Mouse (Mus musculus) lung, embryonic 15.5 days (tissue): ENCODE data around the gene Ebf1. TPM values are rescaled to one million over a fixed set of nuclear protein-coding genes. Genes with fewer than 3 reads are reported as not detected.

ENCODE experiments used
- ATAC-seq: fragments of 200-750 bp; cut with Nextera tagmentation; 2 replicates; pipeline ENCODE4 v1.8.0; 2017; ENCODE audit warnings: moderate number of reproducible peaks, borderline replicate concordance; ENCODE audit not compliant: low FRiP score, low TSS enrichment; ENCODE audit errors: extremely low read depth
- H3K27ac ChIP-seq: fragments of 300-500 bp; sonication (generic); 2 replicates; pipeline ENCODE4 v1.5.1; 2015; ENCODE audit warnings: moderate library complexity, mild to moderate bottlenecking, inconsistent platforms
- H3K27me3 ChIP-seq: fragments of 300-500 bp; sonication (generic); 2 replicates; pipeline ENCODE4 v1.6.1; 2015; ENCODE audit warnings: inconsistent platforms
- H3K36me3 ChIP-seq: fragments of 300-500 bp; sonication (generic); 2 replicates; pipeline ENCODE4 v1.6.1; 2015; ENCODE audit warnings: inconsistent platforms
- H3K4me1 ChIP-seq: fragments of 300-500 bp; sonication (generic); 2 replicates; pipeline ENCODE4 v1.6.1; 2015; ENCODE audit warnings: inconsistent platforms
- H3K4me2 ChIP-seq: fragments of 300-500 bp; sonication (generic); 2 replicates; pipeline ENCODE4 v1.6.1; 2015; ENCODE audit warnings: inconsistent platforms, mild to moderate bottlenecking, moderate library complexity
- H3K4me3 ChIP-seq: fragments of 300-500 bp; sonication (generic); 2 replicates; pipeline ENCODE4 v1.5.1; 2015; ENCODE audit warnings: mild to moderate bottlenecking, inconsistent platforms
- H3K9ac ChIP-seq: fragments of 300-500 bp; sonication (generic); 2 replicates; pipeline ENCODE4 v1.6.1; 2015; ENCODE audit warnings: inconsistent platforms
- H3K9me3 ChIP-seq: fragments of 300-500 bp; sonication (generic); 2 replicates; pipeline ENCODE4 v1.6.1; 2016; ENCODE audit warnings: inconsistent platforms
- WGBS: fragments of 180-500 bp; shearing (Covaris S2); methylation state at CpG from one replicate; pipeline ENCODE4 v1.1.7; 2015; 5-methylcytosine and 5-hydroxymethylcytosine counted together
- polyA plus RNA-seq: library from polyadenylated mRNA; unstranded; fragments of >200 nt; fragmentation: Nextera tagmentation; extraction: Ambion mirVana; gene quantifications from 2 replicates; pipeline ENCODE4 v1.2.1, GENCODE M21; 2015

The Ebf1 gene
- polyA plus RNA-seq, 1 experiment from 2014 or later, result 12.4 TPM

DNA sequence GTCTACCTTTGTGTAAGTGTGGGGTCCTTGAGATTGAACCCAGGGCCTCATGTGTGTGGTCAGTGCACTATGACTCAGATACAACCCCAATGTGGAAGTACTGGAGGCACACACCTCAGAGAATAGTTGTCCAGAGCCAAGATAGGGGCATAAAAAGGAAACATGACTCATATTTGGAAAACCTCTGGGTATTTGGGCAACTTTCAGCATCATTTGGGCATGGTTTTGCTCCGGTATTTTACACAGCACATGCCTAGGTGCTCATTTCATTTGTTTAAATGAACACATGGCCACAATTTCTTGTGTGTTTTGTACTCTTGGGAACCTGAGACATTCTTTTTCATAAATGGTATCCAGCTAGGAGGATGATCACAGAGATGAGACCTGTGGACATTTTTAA lies 161.9 kb downstream of the Ebf1 start:
- H3K9ac ChIP-seq, result no peak overlapping the region
- no peaks in the 10 kb centered on the region for H3K27me3 ChIP-seq
- no peak overlapping the region for H3K4me2 ChIP-seq
- H3K9me3 ChIP-seq, result no peaks in the 10 kb centered on the region
- no peaks in the 10 kb centered on the region for H3K4me1 ChIP-seq
- H3K4me3 ChIP-seq, result no peak overlapping the region
- H3K27ac ChIP-seq, result no peak overlapping the region
- whole genome bisulfite sequencing, result 87% methylated on average over 1 of the region's 1 CpGs
- no peak for ATAC-seq
- no peaks in the 10 kb centered on the region for H3K36me3 ChIP-seq

DNA sequence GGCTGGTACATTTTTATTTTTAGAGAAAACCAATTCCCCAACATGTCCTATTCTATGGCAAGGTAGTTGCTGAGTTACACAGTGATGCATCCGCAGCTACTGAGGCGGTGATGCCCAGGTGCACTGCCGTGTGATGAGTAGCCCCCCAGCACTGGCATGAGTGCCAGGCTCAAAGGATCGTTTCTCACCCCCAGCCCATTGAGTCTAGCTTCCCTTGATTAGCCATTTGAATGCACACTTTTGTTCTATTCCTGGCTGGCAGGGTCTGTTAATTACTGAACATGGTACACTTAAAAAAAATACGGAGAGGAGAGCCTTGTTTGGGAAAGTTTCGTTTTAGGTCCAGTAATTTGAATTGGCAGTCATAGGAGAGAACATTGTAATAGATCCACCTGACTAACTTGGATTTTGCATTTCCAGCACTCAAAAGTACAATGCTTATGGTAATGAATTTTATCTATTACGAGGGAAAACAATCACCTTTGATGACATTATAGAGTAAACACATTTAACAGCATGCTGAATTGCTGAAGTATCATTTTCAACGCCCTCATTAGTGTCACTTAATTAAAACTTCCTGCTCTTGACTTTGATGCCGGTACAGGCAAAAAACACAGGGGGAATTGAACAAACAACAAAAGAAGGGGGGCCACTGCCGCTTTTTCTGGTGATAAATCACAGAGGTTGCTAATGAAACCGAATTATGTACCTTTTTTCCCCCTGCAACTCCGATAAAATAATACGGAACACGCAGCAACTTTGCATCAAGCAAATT lies 167.3 kb downstream of the Ebf1 start:
- H3K36me3 ChIP-seq, result no peaks in the 10 kb centered on the region
- no peaks in the 10 kb centered on the region for H3K9me3 ChIP-seq
- no peak overlapping the region for H3K27ac ChIP-seq
- WGBS, result 65% methylated on average over 14 of the region's 14 CpGs
- H3K9ac ChIP-seq, result no peak overlapping the region
- H3K27me3 ChIP-seq, result no peaks in the 10 kb centered on the region
- H3K4me3 ChIP-seq, result no peak overlapping the region
- no peak overlapping the region for H3K4me2 ChIP-seq
- H3K4me1 ChIP-seq, result no peaks in the 10 kb centered on the region
- no peak for ATAC-seq

DNA sequence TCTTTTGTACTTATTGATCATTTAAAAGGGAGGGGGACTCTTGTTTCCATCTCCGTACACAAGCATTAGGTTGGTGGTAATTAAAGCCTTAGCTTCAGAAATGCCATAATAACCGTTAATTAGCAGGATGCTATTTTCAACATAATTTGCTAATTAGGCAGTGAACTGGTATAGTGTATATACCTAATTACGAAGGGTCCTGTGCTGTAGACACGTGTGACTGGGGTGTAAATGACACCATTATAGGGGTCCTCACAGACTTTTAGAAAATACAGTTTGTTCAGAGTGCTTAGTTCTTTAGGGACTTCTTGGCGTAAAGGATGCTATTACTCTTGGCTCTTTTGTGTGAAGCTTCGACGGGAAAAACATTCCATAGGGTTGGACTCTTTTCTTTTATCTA lies 167.9 kb downstream of the Ebf1 start:
- Histone ChIP-seq H3K36me3 (no peaks in the 10 kb centered on the region), H3K4me3 (no peak overlapping the region), H3K9me3 (no peaks in the 10 kb centered on the region), H3K27me3 (no peaks in the 10 kb centered on the region), H3K4me2 (no peak overlapping the region), H3K9ac (no peak overlapping the region), H3K4me1 (no peaks in the 10 kb centered on the region), H3K27ac (no peak overlapping the region)
- 71% methylated on average over 7 of the region's 7 CpGs for WGBS
- no peak for ATAC-seq

DNA sequence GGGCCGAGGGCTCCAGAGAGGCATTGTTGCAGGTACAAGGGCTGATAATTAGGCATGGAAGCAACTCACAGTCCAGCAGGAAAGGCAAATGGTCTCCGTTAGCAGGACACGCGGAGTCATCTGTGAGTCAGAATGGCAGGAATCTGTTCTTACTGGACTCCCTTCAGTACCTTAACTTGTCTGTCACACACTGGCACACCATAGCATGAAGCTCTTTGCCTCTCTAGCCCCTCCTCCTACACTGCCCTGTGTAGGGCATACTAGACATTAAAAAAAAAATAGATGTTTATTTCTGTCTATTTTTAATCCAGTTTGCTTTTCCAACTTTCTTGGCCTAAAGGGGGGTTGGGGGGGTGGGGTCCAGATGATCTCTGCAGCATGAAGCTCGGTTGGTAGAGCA lies 168.4 kb downstream of the Ebf1 start:
- Histone ChIP-seq H3K36me3 (no peaks in the 10 kb centered on the region), H3K9me3 (no peaks in the 10 kb centered on the region), H3K9ac (no peak overlapping the region), H3K4me3 (no peak overlapping the region), H3K4me2 (no peak overlapping the region), H3K4me1 (no peaks in the 10 kb centered on the region), H3K27me3 (no peaks in the 10 kb centered on the region), H3K27ac (no peak overlapping the region)
- WGBS, result 69% methylated on average over 5 of the region's 5 CpGs
- ATAC-seq, result no peak

DNA sequence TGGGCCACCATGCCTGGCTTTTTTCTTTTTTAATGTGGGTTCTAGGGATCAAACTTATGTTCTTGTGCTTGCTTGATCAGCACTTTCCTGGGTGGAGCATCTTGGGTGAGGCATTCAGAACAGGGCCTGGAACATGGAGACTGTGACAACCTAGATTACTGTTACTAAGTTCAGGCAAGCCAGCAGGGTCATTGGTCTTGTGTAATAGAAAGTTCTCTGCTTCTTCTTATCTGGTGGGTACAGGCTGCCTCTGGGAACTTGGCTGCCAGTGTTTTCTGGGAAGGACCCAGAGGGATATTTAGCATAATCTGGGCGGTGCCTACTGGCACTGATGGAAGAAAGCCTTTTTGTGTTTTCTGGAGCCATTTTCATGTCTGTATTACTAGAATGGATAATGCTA lies 170.9 kb downstream of the Ebf1 start:
- 91% methylated on average over 1 of the region's 1 CpGs for whole genome bisulfite sequencing
- Histone ChIP-seq H3K36me3 (no peaks in the 10 kb centered on the region), H3K4me2 (no peak overlapping the region), H3K4me1 (no peaks in the 10 kb centered on the region), H3K9me3 (no peaks in the 10 kb centered on the region), H3K4me3 (no peak overlapping the region), H3K27ac (no peak overlapping the region), H3K27me3 (no peaks in the 10 kb centered on the region), H3K9ac (no peak overlapping the region)
- ATAC-seq, result no peak

DNA sequence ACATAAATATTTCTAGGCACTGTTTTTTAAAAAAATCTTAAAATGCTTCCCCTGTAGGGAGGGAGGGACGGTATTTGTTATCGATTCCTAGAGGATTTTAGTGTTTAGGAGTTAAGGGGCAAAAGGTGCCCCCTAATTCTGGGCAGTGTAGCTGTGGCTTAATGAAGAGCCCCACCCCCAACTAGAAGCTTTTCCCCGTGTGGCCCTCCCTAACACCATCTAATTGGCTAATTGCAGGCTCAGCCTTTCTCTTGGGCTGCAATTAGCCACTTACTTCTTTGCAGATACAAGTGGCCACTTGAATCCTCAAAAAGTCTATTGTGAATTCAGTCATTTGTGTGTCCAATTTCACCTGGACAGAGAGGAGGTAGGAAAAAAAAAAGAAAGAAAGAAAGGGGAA lies 175.7 kb downstream of the Ebf1 start:
- 23% methylated on average over 3 of the region's 3 CpGs for WGBS
- H3K27ac ChIP-seq, result no peak overlapping the region
- no peaks in the 10 kb centered on the region for H3K9me3 ChIP-seq
- H3K36me3 ChIP-seq, result no peaks in the 10 kb centered on the region
- H3K4me1 ChIP-seq, result no peaks in the 10 kb centered on the region
- no peak overlapping the region for H3K4me3 ChIP-seq
- H3K27me3 ChIP-seq, result no peaks in the 10 kb centered on the region
- ATAC-seq, result no peak
- no peak overlapping the region for H3K9ac ChIP-seq
- no peak overlapping the region for H3K4me2 ChIP-seq

DNA sequence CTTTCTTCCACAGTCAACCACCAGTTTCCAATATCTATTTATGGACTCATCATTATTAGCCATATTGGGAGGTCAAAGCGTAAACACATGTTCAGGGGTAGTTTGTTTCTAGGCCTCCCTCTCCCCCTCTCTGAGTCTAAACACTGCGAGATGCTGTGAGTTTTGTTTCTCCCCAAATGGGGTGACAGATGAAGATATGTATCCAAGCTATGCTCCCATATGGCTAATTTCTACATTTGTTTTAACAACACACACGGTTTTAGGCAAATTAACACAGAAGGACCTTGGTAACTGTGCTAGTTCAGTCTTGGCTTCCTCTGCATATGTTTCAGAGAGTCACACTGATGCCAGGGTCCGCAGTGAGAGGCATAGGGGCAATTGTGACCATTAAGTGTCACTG lies 177.8 kb downstream of the Ebf1 start:
- Histone ChIP-seq H3K9ac (no peak overlapping the region), H3K4me2 (no peak overlapping the region), H3K9me3 (no peaks in the 10 kb centered on the region), H3K27me3 (no peaks in the 10 kb centered on the region), H3K27ac (no peak overlapping the region), H3K4me1 (no peaks in the 10 kb centered on the region), H3K4me3 (no peak overlapping the region), H3K36me3 (no peaks in the 10 kb centered on the region)
- WGBS, result 74% methylated on average over 4 of the region's 4 CpGs
- ATAC-seq, result no peak

DNA sequence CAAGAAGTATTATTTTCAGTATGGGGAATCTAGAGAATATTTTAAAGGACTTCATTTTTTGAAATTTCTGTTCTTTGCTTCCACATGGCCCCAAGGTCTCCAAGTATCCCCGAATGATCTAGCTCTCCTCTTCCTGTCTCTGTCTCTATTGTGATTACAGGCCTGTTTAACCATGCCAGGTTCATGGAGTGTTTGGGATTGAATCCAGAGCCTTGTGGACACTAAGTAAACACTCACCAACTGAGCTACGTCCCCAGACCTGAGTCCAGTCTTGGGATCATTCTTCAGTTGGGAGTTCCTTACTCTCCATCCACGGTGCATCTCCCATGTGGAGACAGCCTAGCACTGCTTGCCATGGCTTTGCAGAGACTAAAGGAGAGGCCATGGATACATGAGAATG lies 178.7 kb downstream of the Ebf1 start:
- H3K27ac ChIP-seq, result no peak overlapping the region
- no peaks in the 10 kb centered on the region for H3K4me1 ChIP-seq
- H3K27me3 ChIP-seq, result no peaks in the 10 kb centered on the region
- 41% methylated on average over 3 of the region's 3 CpGs for WGBS
- H3K36me3 ChIP-seq, result no peaks in the 10 kb centered on the region
- ATAC-seq, result no peak
- H3K9ac ChIP-seq, result no peak overlapping the region
- H3K4me2 ChIP-seq, result no peak overlapping the region
- no peak overlapping the region for H3K4me3 ChIP-seq
- H3K9me3 ChIP-seq, result no peaks in the 10 kb centered on the region

DNA sequence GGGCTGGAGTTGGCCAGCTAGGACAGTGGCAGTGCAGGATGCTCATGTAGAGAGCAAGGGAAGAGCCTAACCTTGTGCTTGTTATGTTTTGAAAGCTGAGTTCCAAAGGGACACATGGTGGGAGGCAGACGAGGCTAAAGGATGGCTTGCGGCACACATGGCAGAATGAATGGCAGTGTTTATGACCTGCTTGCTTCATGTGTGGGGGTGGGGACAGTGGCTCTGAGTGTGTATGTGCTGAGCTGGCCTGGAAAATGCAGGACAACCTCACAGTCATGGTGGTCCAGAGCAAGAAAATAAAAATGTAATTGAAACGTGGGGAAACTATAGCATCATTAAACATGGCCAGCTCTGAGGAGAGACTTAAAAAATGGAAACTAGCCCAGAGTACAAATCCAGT lies 181.2 kb downstream of the Ebf1 start:
- Histone ChIP-seq H3K9ac (no peak overlapping the region), H3K4me3 (no peak overlapping the region), H3K27me3 (no peaks in the 10 kb centered on the region), H3K4me2 (no peak overlapping the region), H3K36me3 (no peaks in the 10 kb centered on the region), H3K9me3 (no peaks in the 10 kb centered on the region), H3K27ac (no peak overlapping the region), H3K4me1 (no peaks in the 10 kb centered on the region)
- ATAC-seq, result no peak
- 50% methylated on average over 3 of the region's 3 CpGs for WGBS

DNA sequence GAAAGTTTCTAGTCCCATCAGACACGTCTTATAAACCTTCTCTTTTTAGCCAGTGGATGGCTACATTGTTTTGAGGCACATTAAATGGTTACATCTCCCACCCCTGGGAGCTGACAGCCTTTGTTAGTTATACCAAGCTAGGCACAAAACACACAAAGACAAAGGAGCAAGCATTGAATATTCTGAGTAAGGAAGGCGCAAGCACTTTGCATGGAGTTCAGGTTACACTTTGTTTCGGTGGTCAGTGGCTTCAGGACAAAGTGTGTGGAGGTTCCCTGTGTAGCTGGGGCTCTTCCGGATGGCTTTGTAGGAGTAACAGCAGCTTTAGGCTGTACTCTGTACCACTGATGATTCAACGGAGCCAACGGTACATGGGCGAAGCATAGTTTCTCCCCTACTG lies 186.9 kb downstream of the Ebf1 start:
- H3K27me3 ChIP-seq, result no peaks in the 10 kb centered on the region
- no peak overlapping the region for H3K27ac ChIP-seq
- no peaks in the 10 kb centered on the region for H3K36me3 ChIP-seq
- 87% methylated on average over 7 of the region's 7 CpGs for WGBS
- H3K9ac ChIP-seq, result no peak overlapping the region
- no peak overlapping the region for H3K4me2 ChIP-seq
- ATAC-seq, result no peak
- no peaks in the 10 kb centered on the region for H3K4me1 ChIP-seq
- no peak overlapping the region for H3K4me3 ChIP-seq
- H3K9me3 ChIP-seq, result no peaks in the 10 kb centered on the region

DNA sequence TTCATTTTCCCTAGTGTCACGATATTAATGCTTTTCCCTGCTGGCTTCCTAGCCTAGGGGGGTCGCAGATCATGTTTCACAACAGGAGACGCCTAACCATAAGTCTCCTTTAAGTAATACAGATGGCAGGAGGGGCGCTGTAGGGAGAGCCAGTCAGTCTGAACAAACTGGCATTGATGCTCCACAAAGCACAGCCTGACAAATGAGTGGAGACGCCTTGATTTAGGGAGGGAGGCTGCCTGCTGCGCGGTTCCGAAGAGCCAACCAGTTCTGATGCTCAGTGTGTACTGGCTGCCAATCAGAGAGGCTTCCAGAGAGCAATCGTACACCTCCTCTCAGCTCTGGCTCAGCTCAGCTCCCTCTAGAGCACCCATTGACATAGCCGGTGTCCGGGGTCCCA lies 189.5 kb downstream of the Ebf1 start:
- 25% methylated on average over 11 of the region's 11 CpGs for WGBS
- Histone ChIP-seq H3K4me1 (no peaks in the 10 kb centered on the region), H3K27me3 (no peaks in the 10 kb centered on the region), H3K4me3 (no peak overlapping the region), H3K9me3 (no peaks in the 10 kb centered on the region), H3K9ac (no peak overlapping the region), H3K4me2 (no peak overlapping the region), H3K27ac (no peak overlapping the region), H3K36me3 (no peaks in the 10 kb centered on the region)
- no peak for ATAC-seq

DNA sequence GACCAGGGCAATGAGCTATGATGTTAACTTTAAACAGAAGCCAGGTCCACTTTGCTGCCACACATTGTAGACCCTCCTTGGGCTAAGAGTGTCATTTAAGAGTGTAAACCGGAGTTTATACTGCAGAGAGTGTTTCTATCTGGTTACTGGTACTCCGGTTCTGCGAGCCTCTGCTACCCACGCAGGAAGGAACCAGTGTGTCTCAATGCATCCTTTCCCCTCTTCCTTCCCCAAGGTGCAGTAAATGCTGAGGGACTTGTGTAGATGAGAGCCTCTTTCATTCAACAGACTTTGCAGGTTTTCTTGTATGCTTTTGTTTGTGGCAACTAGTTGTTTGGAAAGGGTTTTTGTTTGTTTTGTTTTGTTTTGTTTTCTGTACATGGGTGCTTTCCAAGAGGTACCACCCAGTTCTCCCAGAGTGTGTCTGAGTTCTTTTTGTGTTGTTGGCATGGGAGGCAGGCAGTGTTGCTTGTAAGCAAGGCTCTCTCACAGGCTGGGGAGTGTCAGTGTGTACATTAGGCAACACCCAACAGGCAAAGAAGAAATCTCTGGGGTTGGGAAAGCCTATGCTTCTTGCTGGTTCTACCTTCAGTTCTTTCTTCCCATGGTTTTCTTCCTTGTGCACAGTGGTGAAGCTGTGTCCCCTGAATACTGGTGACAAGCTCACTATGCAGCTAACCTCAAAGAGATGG lies 191.9 kb downstream of the Ebf1 start:
- ATAC-seq, result no peak
- 86% methylated on average over 4 of the region's 4 CpGs for WGBS
- Histone ChIP-seq H3K4me1 (no peaks in the 10 kb centered on the region), H3K9ac (no peak overlapping the region), H3K4me3 (no peak overlapping the region), H3K27me3 (no peaks in the 10 kb centered on the region), H3K4me2 (no peak overlapping the region), H3K9me3 (no peaks in the 10 kb centered on the region), H3K27ac (no peak overlapping the region), H3K36me3 (no peaks in the 10 kb centered on the region)
